Mouse (Mus musculus): ENCODE results near the gene Ammecr1. TPM values are rescaled to one million over a fixed set of nuclear protein-coding genes. Genes with fewer than 3 reads are reported as not detected.

Ammecr1 gene
- polyA plus RNA-seq, 1 experiment from 2014 or later: 4.8 TPM

GRCm38 (mm10) chrX:142928430-142928829, 38.1 kb downstream of the Ammecr1 start:
- no peak for DNase-seq (ENCODE audit: low spot score)
- Histone ChIP-seq H3K4me3 (ENCODE audit: low read depth, low read length) (no peak overlapping the region), H3K9me3 (ENCODE audit: low read length) (no peaks in the 10 kb centered on the region), H3K27ac (ENCODE audit: low read length) (no peak overlapping the region), H3K36me3 (ENCODE audit: insufficient read depth, low read length) (no peaks in the 10 kb centered on the region), H3K27me3 (replicated peaks; ENCODE audit: insufficient read depth, low read length) (no peaks in the 10 kb centered on the region), H3K4me1 (ENCODE audit: insufficient read depth, low read depth, low read length) (no peaks in the 10 kb centered on the region), H3K4me2 (replicated peaks; ENCODE audit: low read depth, low read length) (no peak overlapping the region), H3K9ac (replicated peaks; ENCODE audit: low read depth) (no peak overlapping the region)
- ATAC-seq: no peak
- WGBS: 74% methylated on average over 4 of the region's 4 CpGs
- TF ChIP-seq CTCF (IDR thresholded peaks at IDR 0.05) (no peak), EP300 (IDR thresholded peaks at IDR 0.05) (no peak)

DNA sequence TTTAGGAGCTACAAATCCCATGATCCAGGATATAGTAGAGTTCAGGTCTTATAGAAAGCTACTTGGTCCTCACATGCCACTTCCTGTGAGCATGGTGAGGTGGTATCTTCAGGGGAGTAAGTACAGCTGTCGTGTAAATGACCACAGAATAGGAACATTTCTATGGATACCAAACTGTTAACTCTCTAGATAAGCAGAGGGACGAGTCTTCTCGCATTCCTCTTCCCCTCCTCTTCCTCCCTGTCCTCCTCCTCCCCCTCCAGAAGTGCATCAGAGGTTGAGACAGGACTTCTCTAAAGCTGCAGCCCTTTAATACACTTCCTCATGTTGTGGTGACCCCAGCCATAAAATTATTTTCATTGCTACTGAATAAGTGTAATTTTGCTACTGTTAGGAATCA, 49.1 kb downstream of the Ammecr1 start:
- H3K36me3 ChIP-seq (ENCODE audit: insufficient read depth, low read length): no peaks in the 10 kb centered on the region
- no peaks in the 10 kb centered on the region for H3K27me3 ChIP-seq (replicated peaks; ENCODE audit: insufficient read depth, low read length)
- H3K4me2 ChIP-seq (replicated peaks; ENCODE audit: low read depth, low read length): no peak overlapping the region
- H3K4me3 ChIP-seq (ENCODE audit: low read depth, low read length): no peak overlapping the region
- H3K9me3 ChIP-seq (ENCODE audit: low read length): no peaks in the 10 kb centered on the region
- TF ChIP-seq EP300 (IDR thresholded peaks at IDR 0.05) (no peak), CTCF (IDR thresholded peaks at IDR 0.05) (no peak)
- ATAC-seq (no peak), DNase-seq (ENCODE audit: low spot score) (no peak)
- no peak overlapping the region for H3K27ac ChIP-seq (ENCODE audit: low read length)
- no peak overlapping the region for H3K9ac ChIP-seq (replicated peaks; ENCODE audit: low read depth)
- WGBS: 27% methylated on average over 3 of the region's 3 CpGs
- no peaks in the 10 kb centered on the region for H3K4me1 ChIP-seq (ENCODE audit: insufficient read depth, low read depth, low read length)

DNA sequence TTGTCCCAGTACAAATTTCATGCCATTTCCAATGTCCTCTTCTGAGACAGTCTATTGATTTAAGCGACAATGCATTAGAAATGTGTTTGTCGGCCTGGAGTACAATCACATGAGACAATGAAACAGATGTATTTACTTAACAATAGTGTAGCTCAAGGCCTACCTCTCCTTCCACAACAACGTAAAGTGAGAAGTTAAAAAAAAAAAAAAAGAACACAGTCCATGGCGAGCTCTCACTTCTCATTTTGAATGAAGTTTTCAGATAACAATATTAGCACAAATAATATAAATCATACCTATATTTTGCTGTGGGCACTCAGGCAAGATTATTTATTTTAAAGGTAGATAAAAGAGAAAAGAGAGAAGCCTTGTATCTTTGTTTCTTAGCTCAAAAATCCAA, 49.8 kb downstream of the Ammecr1 start:
- H3K9ac ChIP-seq (replicated peaks; ENCODE audit: low read depth): no peak overlapping the region
- H3K4me1 ChIP-seq (ENCODE audit: insufficient read depth, low read depth, low read length): no peaks in the 10 kb centered on the region
- H3K27ac ChIP-seq (ENCODE audit: low read length): no peak overlapping the region
- H3K4me3 ChIP-seq (ENCODE audit: low read depth, low read length): no peak overlapping the region
- TF ChIP-seq EP300 (IDR thresholded peaks at IDR 0.05) (no peak), CTCF (IDR thresholded peaks at IDR 0.05) (no peak)
- H3K36me3 ChIP-seq (ENCODE audit: insufficient read depth, low read length): no peaks in the 10 kb centered on the region
- H3K27me3 ChIP-seq (replicated peaks; ENCODE audit: insufficient read depth, low read length): no peaks in the 10 kb centered on the region
- no peaks in the 10 kb centered on the region for H3K9me3 ChIP-seq (ENCODE audit: low read length)
- H3K4me2 ChIP-seq (replicated peaks; ENCODE audit: low read depth, low read length): no peak overlapping the region
- no peak for DNase-seq (ENCODE audit: low spot score)
- no peak for ATAC-seq
- 63% methylated on average over 4 of the region's 4 CpGs for WGBS

DNA sequence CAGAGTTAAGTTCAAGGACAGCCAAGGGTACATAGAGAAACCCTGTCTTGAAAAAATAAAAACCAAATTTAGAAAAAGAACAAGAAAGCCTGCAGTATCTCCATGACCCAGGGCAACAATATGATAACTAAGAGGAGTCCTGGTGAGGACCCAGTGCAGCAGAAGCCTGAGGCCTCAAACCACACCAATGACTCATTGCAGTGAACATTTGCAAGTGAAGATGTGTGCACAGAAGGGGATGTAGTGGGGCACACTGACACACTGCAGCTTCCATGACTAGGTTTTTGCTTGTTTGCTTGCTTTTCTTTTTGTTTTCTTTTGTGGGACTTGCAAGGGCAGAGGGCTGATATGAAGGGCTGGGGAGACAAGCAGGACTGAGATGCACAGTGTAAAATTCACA, 52.3 kb downstream of the Ammecr1 start:
- ATAC-seq (no peak), DNase-seq (ENCODE audit: low spot score) (no peak)
- TF ChIP-seq CTCF (IDR thresholded peaks at IDR 0.05): no peak
- TF ChIP-seq EP300 (IDR thresholded peaks at IDR 0.05): no peak
- no peaks in the 10 kb centered on the region for H3K9me3 ChIP-seq (ENCODE audit: low read length)
- H3K9ac ChIP-seq (replicated peaks; ENCODE audit: low read depth): no peak overlapping the region
- no peak overlapping the region for H3K4me2 ChIP-seq (replicated peaks; ENCODE audit: low read depth, low read length)
- no peaks in the 10 kb centered on the region for H3K36me3 ChIP-seq (ENCODE audit: insufficient read depth, low read length)
- H3K27me3 ChIP-seq (replicated peaks; ENCODE audit: insufficient read depth, low read length): no peaks in the 10 kb centered on the region
- H3K4me1 ChIP-seq (ENCODE audit: insufficient read depth, low read depth, low read length): no peaks in the 10 kb centered on the region
- no peak overlapping the region for H3K27ac ChIP-seq (ENCODE audit: low read length)
- H3K4me3 ChIP-seq (ENCODE audit: low read depth, low read length): no peak overlapping the region

DNA sequence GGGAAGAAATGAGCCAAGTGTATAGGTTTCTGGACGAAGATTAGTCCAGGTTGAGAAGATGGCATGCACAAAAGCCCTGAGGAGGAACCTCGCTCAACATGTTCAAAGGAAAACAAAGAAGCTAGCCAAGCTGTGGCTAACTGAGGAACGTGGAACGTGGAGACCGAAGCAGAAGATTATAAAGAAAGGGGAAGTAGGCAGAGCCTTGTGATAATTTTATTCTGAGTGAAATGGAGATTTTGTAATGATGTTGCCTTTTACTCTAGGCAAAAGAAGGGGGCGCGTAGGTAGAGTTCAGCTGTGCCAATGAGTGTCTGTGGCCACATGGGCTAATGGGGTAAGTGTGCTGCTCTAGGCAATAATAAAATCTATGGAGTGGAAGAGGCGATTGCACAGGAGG, 62.7 kb downstream of the Ammecr1 start:
- DNase-seq (ENCODE audit: low spot score): no peak
- WGBS: 86% methylated on average over 8 of the region's 8 CpGs
- no peaks in the 10 kb centered on the region for H3K36me3 ChIP-seq (ENCODE audit: insufficient read depth, low read length)
- H3K4me2 ChIP-seq (replicated peaks; ENCODE audit: low read depth, low read length): no peak overlapping the region
- no peaks in the 10 kb centered on the region for H3K9me3 ChIP-seq (ENCODE audit: low read length)
- no peak overlapping the region for H3K27ac ChIP-seq (ENCODE audit: low read length)
- no peak overlapping the region for H3K4me3 ChIP-seq (ENCODE audit: low read depth, low read length)
- no peak for TF ChIP-seq CTCF (IDR thresholded peaks at IDR 0.05)
- TF ChIP-seq EP300 (IDR thresholded peaks at IDR 0.05): no peak
- no peak overlapping the region for H3K9ac ChIP-seq (replicated peaks; ENCODE audit: low read depth)
- H3K27me3 ChIP-seq (replicated peaks; ENCODE audit: insufficient read depth, low read length): no peaks in the 10 kb centered on the region
- no peak for ATAC-seq
- H3K4me1 ChIP-seq (ENCODE audit: insufficient read depth, low read depth, low read length): no peaks in the 10 kb centered on the region

GRCm38 (mm10) chrX:142902599-142902998, 63.9 kb downstream of the Ammecr1 start:
- TF ChIP-seq EP300 (IDR thresholded peaks at IDR 0.05) (no peak), CTCF (IDR thresholded peaks at IDR 0.05) (no peak)
- Histone ChIP-seq H3K9me3 (ENCODE audit: low read length) (no peaks in the 10 kb centered on the region), H3K9ac (replicated peaks; ENCODE audit: low read depth) (no peak overlapping the region), H3K4me2 (replicated peaks; ENCODE audit: low read depth, low read length) (no peak overlapping the region), H3K27me3 (replicated peaks; ENCODE audit: insufficient read depth, low read length) (no peaks in the 10 kb centered on the region), H3K4me3 (ENCODE audit: low read depth, low read length) (no peak overlapping the region), H3K27ac (ENCODE audit: low read length) (no peak overlapping the region), H3K4me1 (ENCODE audit: insufficient read depth, low read depth, low read length) (no peaks in the 10 kb centered on the region), H3K36me3 (ENCODE audit: insufficient read depth, low read length) (no peaks in the 10 kb centered on the region)
- WGBS: 31% methylated on average over 2 of the region's 2 CpGs
- ATAC-seq: no peak
- DNase-seq (ENCODE audit: low spot score): no peak

DNA sequence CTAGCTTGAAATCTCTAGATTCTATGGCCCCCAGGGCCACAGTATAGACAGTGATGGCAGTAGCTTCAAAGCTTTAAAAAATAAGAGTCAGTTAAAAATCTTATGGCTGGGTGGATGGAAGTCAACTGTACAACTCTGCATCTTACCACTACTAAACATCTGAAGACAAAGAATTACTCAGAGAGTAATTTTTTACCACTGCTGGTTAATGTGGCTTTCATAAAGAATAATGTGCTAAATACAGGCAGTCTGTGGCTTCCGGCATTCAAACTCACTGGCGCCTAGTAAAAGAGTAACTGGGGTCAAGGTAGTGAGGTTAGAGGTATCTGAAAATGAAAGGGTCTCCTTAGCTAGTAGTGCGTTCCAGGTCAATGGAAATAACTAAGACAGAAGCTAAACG, 64.6 kb downstream of the Ammecr1 start:
- WGBS: 85% methylated on average over 4 of the region's 4 CpGs

More for the DNA sequence above, 64.6 kb downstream of the Ammecr1 start:
- Histone ChIP-seq H3K36me3 (ENCODE audit: insufficient read depth, low read length) (no peaks in the 10 kb centered on the region), H3K4me2 (replicated peaks; ENCODE audit: low read depth, low read length) (no peak overlapping the region), H3K27me3 (replicated peaks; ENCODE audit: insufficient read depth, low read length) (no peaks in the 10 kb centered on the region), H3K9ac (replicated peaks; ENCODE audit: low read depth) (no peak overlapping the region), H3K27ac (ENCODE audit: low read length) (no peak overlapping the region), H3K9me3 (ENCODE audit: low read length) (no peaks in the 10 kb centered on the region), H3K4me1 (ENCODE audit: insufficient read depth, low read depth, low read length) (no peaks in the 10 kb centered on the region), H3K4me3 (ENCODE audit: low read depth, low read length) (no peak overlapping the region)
- no peak for ATAC-seq
- no peak for DNase-seq (ENCODE audit: low spot score)
- TF ChIP-seq CTCF (IDR thresholded peaks at IDR 0.05) (no peak), EP300 (IDR thresholded peaks at IDR 0.05) (no peak)
